Mouse (Mus musculus) spleen, adult 2 months (tissue): ENCODE results near the gene Fstl1.

Source experiments
- CTCF ChIP-seq: fragments of 200-500 bp; IDR thresholded peaks from 2 replicates; pipeline ENCODE4 v1.5.1; 2011; ENCODE audit warnings: mild to moderate bottlenecking, inconsistent platforms; ENCODE audit not compliant: insufficient read depth, insufficient read length, insufficient replicate concordance; ENCODE audit errors: extremely low read depth
- POLR2A ChIP-seq: fragments of 200-500 bp; IDR thresholded peaks from 2 replicates; pipeline ENCODE4 v1.6.1; 2011; ENCODE audit warnings: low read depth, low read length, inconsistent platforms

- TF ChIP-seq CTCF (no peak), POLR2A (no peak)
Measured at GRCm38 (mm10) chr16:37731431-37731830, 45.2 kb upstream of the Fstl1 start.
